Mouse (Mus musculus) heart, embryonic 13.5 days (tissue): ENCODE results near the gene Nfil3. TPM values are rescaled to one million over a fixed set of nuclear protein-coding genes. Genes with fewer than 3 reads are reported as not detected.
A peak's percentile ranks its signal among the peaks of the same experiment; 100 is the strongest.

Source experiments
- ATAC-seq: fragments of 200-750 bp; cut with Nextera tagmentation; 2 replicates; pipeline ENCODE4 v1.8.0; 2017; ENCODE audit warnings: moderate TSS enrichment; ENCODE audit not compliant: insufficient number of reproducible peaks, low FRiP score, low TSS enrichment; ENCODE audit errors: extremely low read depth
- H3K27ac ChIP-seq: fragments of 300-500 bp; sonication (generic); replicated peaks from 2 replicates; pipeline ENCODE4 v1.5.1; 2015; ENCODE audit warnings: moderate library complexity, mild to moderate bottlenecking, inconsistent platforms
- H3K27me3 ChIP-seq: fragments of 300-500 bp; sonication (generic); replicated peaks from 2 replicates; pipeline ENCODE4 v1.6.1; 2015; ENCODE audit warnings: mild to moderate bottlenecking, inconsistent platforms
- H3K36me3 ChIP-seq: fragments of 300-500 bp; sonication (generic); 2 replicates; pipeline ENCODE4 v1.6.1; 2015; ENCODE audit warnings: mild to moderate bottlenecking, inconsistent platforms
- H3K4me1 ChIP-seq: fragments of 300-500 bp; sonication (generic); 2 replicates; pipeline ENCODE4 v1.6.1; 2015; ENCODE audit warnings: inconsistent platforms
- H3K4me2 ChIP-seq: fragments of 300-500 bp; sonication (generic); 2 replicates; pipeline ENCODE4 v1.6.1; 2015; ENCODE audit warnings: inconsistent platforms, mild to moderate bottlenecking, moderate library complexity
- H3K4me3 ChIP-seq: fragments of 300-500 bp; sonication (generic); 2 replicates; pipeline ENCODE4 v1.5.1; 2015; ENCODE audit warnings: moderate library complexity, mild to moderate bottlenecking, inconsistent platforms
- H3K9ac ChIP-seq: fragments of 300-500 bp; sonication (generic); 2 replicates; pipeline ENCODE4 v1.6.1; 2015; ENCODE audit warnings: inconsistent platforms, mild to moderate bottlenecking, moderate library complexity
- H3K9me3 ChIP-seq: fragments of 300-500 bp; sonication (generic); 2 replicates; pipeline ENCODE4 v1.6.1; 2016; ENCODE audit warnings: inconsistent platforms
- WGBS: fragments of 180-500 bp; shearing (Covaris S2); methylation state at CpG from one replicate; pipeline ENCODE4 v1.1.7; 2015; ENCODE audit warnings: mixed read lengths; 5-methylcytosine and 5-hydroxymethylcytosine counted together
- polyA plus RNA-seq: library from polyadenylated mRNA; unstranded; fragments of >200 nt; fragmentation: Nextera tagmentation; extraction: Ambion mirVana; gene quantifications from 2 replicates; pipeline ENCODE4 v1.2.1, GENCODE M21; 2015

Nfil3 gene
- polyA plus RNA-seq, 1 experiment from 2014 or later: 36.8 TPM

DNA sequence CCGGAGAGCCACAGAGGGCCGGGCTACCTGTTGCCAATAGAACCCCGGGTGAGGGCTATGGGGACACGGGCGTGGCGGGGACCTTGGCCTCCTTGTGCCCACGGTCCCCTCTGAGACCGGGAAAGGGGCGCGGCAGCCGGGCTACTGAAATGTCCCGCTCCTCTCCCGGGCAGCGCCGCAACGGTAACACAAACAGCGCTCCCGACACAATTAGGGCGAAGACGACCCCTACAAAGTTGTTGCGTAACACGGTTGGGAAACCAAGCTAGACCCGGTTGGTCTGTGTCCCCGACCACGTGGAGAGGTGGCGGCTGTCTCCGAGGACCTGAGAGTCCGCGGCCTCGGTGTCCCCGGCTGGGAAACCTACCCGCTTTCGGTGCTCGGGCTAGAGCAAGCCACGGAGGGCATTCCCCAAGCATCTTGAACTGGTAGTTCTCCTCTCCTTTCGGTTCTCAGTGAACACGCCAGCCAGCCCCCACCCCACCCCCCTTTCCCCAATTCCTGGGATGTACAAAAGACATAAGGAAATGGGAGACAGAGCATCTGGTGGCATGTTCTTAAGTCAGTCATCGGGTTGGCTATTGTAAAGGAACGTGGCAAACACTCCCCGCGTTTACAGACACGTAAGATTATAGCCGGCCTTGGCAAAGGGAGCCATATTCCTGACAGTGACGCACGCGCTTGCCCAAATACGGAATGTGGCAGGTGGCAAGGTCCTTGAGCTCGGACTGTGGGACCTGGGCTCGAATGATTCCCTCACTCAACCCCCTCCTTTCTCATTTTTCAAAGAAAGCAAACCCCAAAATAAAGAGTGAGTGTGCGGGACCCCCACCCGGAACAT, 788 bp upstream of the Nfil3 start:
- Histone ChIP-seq H3K9ac (peak overlapping the region; percentile 90), H3K36me3 (no peaks in the 10 kb centered on the region), H3K4me1 (peaks cover 32% of the 10 kb centered on the region), H3K4me3 (peak overlapping the region; percentile 88), H3K27ac (peak overlapping the region; percentile 89), H3K4me2 (peak overlapping the region; percentile 98), H3K27me3 (peaks cover 3% of the 10 kb centered on the region; the same call in 1 of the 2 replicates), H3K9me3 (no peaks in the 10 kb centered on the region)
- no peak for ATAC-seq
- 1% methylated on average over 51 of the region's 51 CpGs for WGBS

DNA sequence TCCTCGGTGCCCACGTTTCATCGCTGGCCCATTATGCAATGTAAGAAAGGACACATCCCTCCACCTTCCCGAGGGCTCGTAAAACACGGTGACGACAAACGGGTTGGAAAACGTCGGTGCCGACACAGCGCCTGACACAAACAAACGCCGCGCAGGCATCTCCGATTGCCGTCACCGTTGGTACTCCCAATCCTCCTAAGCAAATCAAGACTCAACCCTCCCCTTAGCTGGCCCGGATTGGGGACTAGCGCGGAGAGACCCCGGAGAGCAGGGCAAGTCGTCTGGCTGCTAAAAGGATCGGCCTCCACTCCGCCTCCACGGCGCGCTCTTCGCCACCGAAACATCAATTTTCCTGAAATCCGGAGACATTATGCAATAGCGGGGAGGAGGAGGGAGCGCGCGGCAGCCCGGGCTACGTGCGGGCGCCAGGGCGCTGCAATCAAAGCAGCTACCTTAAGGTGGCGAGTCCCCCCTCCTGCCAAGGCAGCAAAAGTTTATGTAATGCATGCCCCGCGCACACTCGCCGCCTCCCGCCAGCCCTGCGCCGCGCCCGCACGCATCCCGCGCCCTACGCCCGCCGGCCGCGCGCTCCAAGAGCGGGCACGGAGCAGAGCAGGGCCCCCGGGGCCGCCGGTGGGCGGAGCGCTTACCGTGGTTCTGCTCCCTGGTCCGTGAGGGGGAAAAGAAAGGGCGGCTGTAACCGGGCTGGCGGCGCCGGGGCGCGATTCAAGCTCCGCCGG, 492 bp downstream of the Nfil3 start:
- Histone ChIP-seq H3K4me1 (peaks cover 38% of the 10 kb centered on the region), H3K4me3 (peak overlapping the region; percentile 88), H3K27ac (peak overlapping the region; percentile 98), H3K36me3 (no peaks in the 10 kb centered on the region), H3K27me3 (peaks cover 3% of the 10 kb centered on the region; the same call in 1 of the 2 replicates), H3K9ac (peak overlapping the region; percentile 96), H3K9me3 (no peaks in the 10 kb centered on the region), H3K4me2 (peak overlapping the region; percentile 98)
- ATAC-seq: peak; percentile 44
- WGBS: under 1% methylated on average over 72 of the region's 77 CpGs

- ATAC-seq: no peak
- Histone ChIP-seq H3K27me3 (peaks cover 3% of the 10 kb centered on the region; the same call in 1 of the 2 replicates), H3K9me3 (no peaks in the 10 kb centered on the region), H3K27ac (peak overlapping the region; percentile 98), H3K9ac (peak overlapping the region; percentile 96), H3K36me3 (no peaks in the 10 kb centered on the region), H3K4me2 (peak overlapping the region; percentile 98), H3K4me1 (peaks cover 47% of the 10 kb centered on the region), H3K4me3 (peak overlapping the region; percentile 88)
- under 1% methylated on average over 22 of the region's 22 CpGs for WGBS
Measured at GRCm38 (mm10) chr13:52979331-52980051, 1.4 kb downstream of the Nfil3 start.

DNA sequence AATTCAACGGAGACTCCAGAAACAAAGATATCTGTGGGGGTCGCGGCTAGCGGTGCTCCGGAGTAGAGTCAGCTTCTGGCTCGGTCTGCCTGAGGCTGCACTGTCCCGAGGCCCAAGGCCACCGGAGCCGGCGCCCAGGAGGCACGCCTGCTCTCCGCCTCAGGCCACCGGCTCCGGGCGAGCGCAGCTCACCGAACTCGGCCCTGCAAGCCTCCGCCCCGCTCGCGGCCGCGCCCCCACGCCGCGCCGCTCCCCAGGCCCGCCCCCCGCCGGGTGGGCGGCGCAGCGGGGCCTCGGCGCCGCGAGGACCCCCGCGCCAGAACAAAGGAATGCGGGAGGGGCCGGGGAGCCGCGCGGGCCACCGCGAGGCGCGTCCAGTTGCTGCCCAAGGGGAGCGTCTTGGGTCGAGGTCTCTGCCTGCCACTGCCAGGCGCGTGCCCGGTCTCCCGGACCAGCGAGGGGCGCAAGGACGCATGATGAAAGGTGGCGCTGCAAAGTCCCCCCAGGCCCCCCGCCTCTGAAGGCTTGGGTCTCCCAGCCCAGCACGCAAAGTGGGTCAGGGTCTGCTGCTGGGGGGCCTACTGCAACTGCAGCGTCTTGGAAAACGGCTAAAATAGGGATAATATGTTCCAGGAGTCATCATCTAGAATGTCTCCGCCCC, 2.4 kb downstream of the Nfil3 start:
- Histone ChIP-seq H3K9ac (peak overlapping the region; percentile 89), H3K27ac (peak overlapping the region; percentile 98), H3K4me3 (peak overlapping the region; percentile 88), H3K4me1 (peaks cover 57% of the 10 kb centered on the region), H3K9me3 (no peaks in the 10 kb centered on the region), H3K36me3 (0 out of 2 replicates have a peak, but pooled peaks cover 3% of the 10 kb centered on the region), H3K4me2 (peak overlapping the region; percentile 98), H3K27me3 (0 out of 2 replicates have a peak, but pooled peaks cover 3% of the 10 kb centered on the region)
- ATAC-seq: peak; percentile 4; the same call in 1 of the 2 replicates
- WGBS: under 1% methylated on average over 40 of the region's 64 CpGs

DNA sequence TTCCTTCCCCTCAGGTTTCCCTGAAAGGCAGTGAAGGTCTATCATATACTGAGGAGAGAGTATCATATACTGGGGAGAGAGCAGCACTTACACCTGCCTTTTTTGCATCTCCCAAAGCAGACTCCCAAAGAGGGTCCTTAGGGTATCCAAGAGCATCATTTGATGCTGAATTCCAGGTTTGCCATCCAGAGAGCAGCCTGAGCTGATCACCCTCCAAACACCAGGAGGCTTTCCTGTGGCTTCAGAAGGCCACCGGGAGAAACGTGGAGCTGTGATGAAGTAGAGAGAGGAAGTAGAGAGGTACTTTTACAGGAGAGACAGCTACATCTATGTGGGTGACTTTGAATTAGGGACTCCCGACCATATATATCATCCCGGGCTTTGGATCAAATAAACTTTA, 3.1 kb downstream of the Nfil3 start:
- peak overlapping the region; percentile 98 for H3K27ac ChIP-seq
- peak overlapping the region; percentile 88 for H3K4me3 ChIP-seq
- no peaks in the 10 kb centered on the region for H3K9me3 ChIP-seq
- no peak for ATAC-seq
- peak overlapping the region; percentile 89 for H3K9ac ChIP-seq
- peak overlapping the region; percentile 98 for H3K4me2 ChIP-seq
- 20% methylated on average over 4 of the region's 4 CpGs for WGBS
- 0 out of 2 replicates have a peak, but pooled peaks cover 3% of the 10 kb centered on the region for H3K27me3 ChIP-seq
- peaks cover 64% of the 10 kb centered on the region for H3K4me1 ChIP-seq
- H3K36me3 ChIP-seq: 0 out of 2 replicates have a peak, but pooled peaks cover 3% of the 10 kb centered on the region

DNA sequence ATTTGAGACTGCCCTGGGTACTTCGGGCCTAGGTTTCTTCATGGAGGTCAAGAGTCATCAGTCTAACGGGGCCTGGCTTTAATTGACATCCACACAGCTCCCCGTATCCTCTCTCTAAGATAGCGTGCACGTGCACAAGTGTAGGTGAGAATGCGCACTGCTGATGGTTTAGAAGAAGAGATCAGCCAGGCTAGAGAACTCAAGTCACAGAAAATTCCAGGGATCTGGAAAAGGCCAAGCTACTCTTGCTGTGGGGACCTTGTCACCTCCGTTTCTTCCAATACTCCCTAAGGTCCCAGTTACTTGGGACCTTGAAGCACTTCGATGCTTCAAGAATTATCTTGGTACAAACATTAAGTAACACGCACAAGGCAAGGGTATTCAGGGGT, 3.7 kb downstream of the Nfil3 start:
- Histone ChIP-seq H3K4me3 (peak overlapping the region; percentile 88), H3K9ac (peak overlapping the region; percentile 89), H3K36me3 (0 out of 2 replicates have a peak, but pooled peaks cover 3% of the 10 kb centered on the region)

GRCm38 (mm10) chr13:52976510-52977220, 4.2 kb downstream of the Nfil3 start:
- ATAC-seq: no peak
- Histone ChIP-seq H3K27ac (peak overlapping the region; percentile 98), H3K4me3 (peak overlapping the region; percentile 88), H3K9ac (peak overlapping the region; percentile 89), H3K4me2 (peak overlapping the region; percentile 98), H3K27me3 (0 out of 2 replicates have a peak, but pooled peaks cover 3% of the 10 kb centered on the region), H3K9me3 (no peaks in the 10 kb centered on the region), H3K36me3 (0 out of 2 replicates have a peak, but pooled peaks cover 3% of the 10 kb centered on the region), H3K4me1 (peaks cover 67% of the 10 kb centered on the region)
- WGBS: 26% methylated on average over 16 of the region's 16 CpGs

More for the DNA sequence above, 3.7 kb downstream of the Nfil3 start:
- WGBS: 56% methylated on average over 9 of the region's 9 CpGs
- H3K4me1 ChIP-seq: peaks cover 68% of the 10 kb centered on the region
- H3K27ac ChIP-seq: peak overlapping the region; percentile 98
- no peaks in the 10 kb centered on the region for H3K9me3 ChIP-seq
- ATAC-seq: no peak
- 0 out of 2 replicates have a peak, but pooled peaks cover 3% of the 10 kb centered on the region for H3K27me3 ChIP-seq
- H3K4me2 ChIP-seq: peak overlapping the region; percentile 98

GRCm38 (mm10) chr13:52976130-52976509, 4.8 kb downstream of the Nfil3 start:
- Histone ChIP-seq H3K9me3 (no peaks in the 10 kb centered on the region), H3K4me3 (peak overlapping the region; percentile 88), H3K27me3 (0 out of 2 replicates have a peak, but pooled peaks cover 3% of the 10 kb centered on the region), H3K36me3 (0 out of 2 replicates have a peak, but pooled peaks cover 3% of the 10 kb centered on the region), H3K27ac (peak overlapping the region; percentile 98; the same call in 1 of the 2 replicates), H3K9ac (peak overlapping the region; percentile 89), H3K4me2 (peak overlapping the region; percentile 98), H3K4me1 (peaks cover 70% of the 10 kb centered on the region)
- ATAC-seq: no peak
- 47% methylated on average over 8 of the region's 8 CpGs for WGBS

DNA sequence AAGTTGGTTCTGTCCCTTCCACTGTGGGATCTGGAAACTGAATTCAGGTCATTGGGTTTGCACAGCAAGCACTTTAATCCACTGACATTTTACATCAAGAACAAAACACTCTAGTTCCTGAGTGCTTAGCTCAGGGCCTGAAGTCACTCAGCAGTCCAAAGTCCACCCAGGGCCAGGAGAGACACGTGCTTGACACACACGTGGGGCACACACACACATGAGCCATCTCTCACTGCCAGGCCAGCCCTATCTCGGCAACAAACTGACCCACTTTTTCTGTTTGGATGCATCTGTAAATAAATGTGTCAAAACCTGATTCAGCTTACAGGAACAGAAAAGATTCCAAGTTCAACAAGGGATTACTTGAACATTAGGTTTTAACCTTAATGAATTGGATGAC, 6.2 kb downstream of the Nfil3 start:
- no peaks in the 10 kb centered on the region for H3K9me3 ChIP-seq
- H3K4me2 ChIP-seq: no peak overlapping the region
- H3K36me3 ChIP-seq: 0 out of 2 replicates have a peak, but pooled peaks cover 3% of the 10 kb centered on the region
- no peak overlapping the region; the same call in 1 of the 2 replicates for H3K27ac ChIP-seq
- 0 out of 2 replicates have a peak, but pooled peaks cover 3% of the 10 kb centered on the region for H3K27me3 ChIP-seq
- H3K9ac ChIP-seq: no peak overlapping the region
- WGBS: 38% methylated on average over 3 of the region's 3 CpGs
- no peak for ATAC-seq
- no peak overlapping the region for H3K4me3 ChIP-seq
- peaks cover 83% of the 10 kb centered on the region for H3K4me1 ChIP-seq

DNA sequence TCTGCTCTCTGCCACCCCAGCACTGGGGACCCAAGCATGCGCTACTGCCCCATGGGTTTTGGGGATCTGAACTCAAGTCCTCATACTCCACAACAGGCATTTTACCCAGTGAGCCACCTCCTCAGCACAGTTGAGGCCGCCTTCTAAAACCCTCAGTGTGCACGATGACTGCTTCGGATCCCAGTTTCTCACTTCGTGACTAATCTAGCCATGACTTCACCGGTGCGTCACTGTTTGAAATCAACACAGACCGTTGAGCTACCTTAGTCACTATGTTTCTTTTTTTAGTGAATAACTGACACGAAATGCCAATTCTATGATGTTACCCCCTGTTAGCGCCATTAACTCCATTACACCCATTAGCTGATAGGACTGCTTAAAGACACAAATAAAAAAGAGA, 7.4 kb downstream of the Nfil3 start:
- no peak for ATAC-seq
- WGBS: 67% methylated on average over 10 of the region's 10 CpGs
- H3K27ac ChIP-seq: 0 out of 2 replicates have a peak overlapping the region, but pooled peaks have one; percentile 24
- H3K4me1 ChIP-seq: peaks cover 89% of the 10 kb centered on the region
- no peak overlapping the region for H3K4me2 ChIP-seq
- no peak overlapping the region for H3K4me3 ChIP-seq
- H3K9me3 ChIP-seq: no peaks in the 10 kb centered on the region
- H3K9ac ChIP-seq: no peak overlapping the region
- H3K27me3 ChIP-seq: 0 out of 2 replicates have a peak, but pooled peaks cover 3% of the 10 kb centered on the region
- H3K36me3 ChIP-seq: peaks cover 8% of the 10 kb centered on the region
